Mouse (Mus musculus): Measurements from ENCODE around the gene Itgad. TPM values are rescaled to one million over a fixed set of nuclear protein-coding genes. Genes with fewer than 3 reads are reported as not detected.

Gene Itgad
- polyA plus RNA-seq, 1 experiment, result 61.3 TPM

DNA sequence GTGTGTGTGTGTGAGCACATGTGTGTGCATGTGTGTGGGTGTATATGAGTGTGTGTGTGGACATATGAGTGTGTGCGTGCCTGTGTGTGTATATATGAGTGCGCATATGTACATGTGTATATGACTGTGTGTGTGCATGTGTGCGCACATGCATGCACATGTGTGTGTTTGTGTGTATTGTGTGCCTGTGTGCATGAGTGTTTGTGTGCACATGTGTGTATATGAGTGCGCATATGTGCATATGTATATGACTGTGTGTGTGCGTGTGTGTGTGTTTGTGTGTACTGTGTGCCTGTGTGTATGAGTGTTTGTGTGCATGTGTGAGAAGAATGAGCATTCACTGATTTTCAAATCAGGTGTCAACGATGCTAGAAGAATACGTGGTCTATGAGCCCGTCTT, 50.0 kb downstream of the Itgad start:
- no peaks in the 10 kb centered on the region for H3K36me3 ChIP-seq (ENCODE audit: control insufficient read depth, insufficient read depth, low read length)
- no peaks in the 10 kb centered on the region for H3K27me3 ChIP-seq (ENCODE audit: control insufficient read depth, insufficient read depth, low read length)
- TF ChIP-seq POLR2A (IDR thresholded peaks at IDR 0.05; ENCODE audit: low read depth, low read length), result no peak
- TF ChIP-seq CTCF (IDR thresholded peaks at IDR 0.05; ENCODE audit: extremely low read depth, insufficient read depth, insufficient read length, insufficient replicate concordance), result no peak
- WGBS, result 93% methylated on average over 8 of the region's 8 CpGs
- H3K4me3 ChIP-seq (ENCODE audit: extremely low read depth, insufficient read depth, insufficient read length), result no peak overlapping the region
- no peak for DNase-seq (ENCODE audit: low read depth in 1 of 2, low spot score in 2 of 2)
- no peaks in the 10 kb centered on the region; the same call in 1 of the 2 replicates for H3K4me1 ChIP-seq (ENCODE audit: control insufficient read depth, insufficient read depth, insufficient read length)
- no peak overlapping the region for H3K27ac ChIP-seq (ENCODE audit: insufficient read depth, low read length)

DNA sequence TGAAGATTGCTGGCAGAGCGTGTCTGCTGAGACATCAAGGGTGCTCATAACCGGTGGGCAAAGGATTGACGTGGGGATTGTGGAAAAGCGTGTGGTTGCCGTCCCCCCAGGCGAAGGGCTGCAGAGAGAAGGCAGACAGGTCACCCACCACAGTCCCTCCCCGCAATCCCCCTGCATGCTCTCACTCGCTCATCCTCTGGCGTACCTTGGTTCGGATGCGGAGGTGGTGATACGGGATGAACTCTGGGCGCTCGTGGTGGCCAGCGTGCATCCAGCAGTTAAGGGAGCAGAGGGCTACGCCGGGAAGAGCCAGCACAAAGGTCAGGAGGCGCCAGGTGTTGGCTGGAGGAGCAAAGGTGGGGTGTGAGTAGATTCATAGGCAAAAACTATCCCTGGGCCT, 51.5 kb downstream of the Itgad start:
- DNase-seq (ENCODE audit: low read depth in 1 of 2, low spot score in 2 of 2), result no peak
- 89% methylated on average over 18 of the region's 18 CpGs for WGBS
- H3K27ac ChIP-seq (ENCODE audit: insufficient read depth, low read length), result no peak overlapping the region
- no peak overlapping the region for H3K4me3 ChIP-seq (ENCODE audit: extremely low read depth, insufficient read depth, insufficient read length)
- no peaks in the 10 kb centered on the region for H3K27me3 ChIP-seq (ENCODE audit: control insufficient read depth, insufficient read depth, low read length)
- no peaks in the 10 kb centered on the region for H3K36me3 ChIP-seq (ENCODE audit: control insufficient read depth, insufficient read depth, low read length)
- no peaks in the 10 kb centered on the region; the same call in 1 of the 2 replicates for H3K4me1 ChIP-seq (ENCODE audit: control insufficient read depth, insufficient read depth, insufficient read length)
- TF ChIP-seq CTCF (IDR thresholded peaks at IDR 0.05; ENCODE audit: extremely low read depth, insufficient read depth, insufficient read length, insufficient replicate concordance) (no peak), POLR2A (IDR thresholded peaks at IDR 0.05; ENCODE audit: low read depth, low read length) (no peak)

- 78% methylated on average over 6 of the region's 6 CpGs for WGBS
- H3K4me1 ChIP-seq (ENCODE audit: control insufficient read depth, insufficient read depth, insufficient read length), result no peaks in the 10 kb centered on the region; the same call in 1 of the 2 replicates
- no peak for DNase-seq (ENCODE audit: low read depth in 1 of 2, low spot score in 2 of 2)
- no peak within 1 kb of the TSS for H3K27ac ChIP-seq (ENCODE audit: insufficient read depth, low read length)
- H3K27me3 ChIP-seq (ENCODE audit: control insufficient read depth, insufficient read depth, low read length), result no peaks in the 10 kb centered on the region
- TF ChIP-seq CTCF (IDR thresholded peaks at IDR 0.05; ENCODE audit: extremely low read depth, insufficient read depth, insufficient read length, insufficient replicate concordance), result no peak
- TF ChIP-seq POLR2A (IDR thresholded peaks at IDR 0.05; ENCODE audit: low read depth, low read length), result no peak
- no peaks in the 10 kb centered on the region for H3K36me3 ChIP-seq (ENCODE audit: control insufficient read depth, insufficient read depth, low read length)
- H3K4me3 ChIP-seq (ENCODE audit: extremely low read depth, insufficient read depth, insufficient read length), result no peak within 1 kb of the TSS
Observed at GRCm38 (mm10) chr7:128206152-128206551, 52.0 kb downstream of the Itgad start, which contains the start of gene Cox6a2. Cox6a2 (minus strand) TSS chr7:128206387.

GRCm38 (mm10) chr7:128208187-128208586, 54.0 kb downstream of the Itgad start:
- H3K4me3 ChIP-seq (ENCODE audit: extremely low read depth, insufficient read depth, insufficient read length), result no peak overlapping the region
- no peaks in the 10 kb centered on the region; the same call in 1 of the 2 replicates for H3K4me1 ChIP-seq (ENCODE audit: control insufficient read depth, insufficient read depth, insufficient read length)
- WGBS, result 9% methylated on average over 4 of the region's 4 CpGs
- TF ChIP-seq POLR2A (IDR thresholded peaks at IDR 0.05; ENCODE audit: low read depth, low read length) (no peak), CTCF (IDR thresholded peaks at IDR 0.05; ENCODE audit: extremely low read depth, insufficient read depth, insufficient read length, insufficient replicate concordance) (peak; percentile 69; the same call in 1 of the 2 replicates)
- H3K36me3 ChIP-seq (ENCODE audit: control insufficient read depth, insufficient read depth, low read length), result no peaks in the 10 kb centered on the region
- H3K27me3 ChIP-seq (ENCODE audit: control insufficient read depth, insufficient read depth, low read length), result no peaks in the 10 kb centered on the region
- DNase-seq (ENCODE audit: low read depth in 1 of 2, low spot score in 2 of 2), result peak; percentile 29 to 52
- no peak overlapping the region for H3K27ac ChIP-seq (ENCODE audit: insufficient read depth, low read length)

- Histone ChIP-seq H3K4me3 (ENCODE audit: extremely low read depth, insufficient read depth, insufficient read length) (no peak overlapping the region), H3K27me3 (ENCODE audit: control insufficient read depth, insufficient read depth, low read length) (no peaks in the 10 kb centered on the region), H3K36me3 (ENCODE audit: control insufficient read depth, insufficient read depth, low read length) (no peaks in the 10 kb centered on the region), H3K27ac (ENCODE audit: insufficient read depth, low read length) (no peak overlapping the region), H3K4me1 (ENCODE audit: control insufficient read depth, insufficient read depth, insufficient read length) (no peaks in the 10 kb centered on the region; the same call in 1 of the 2 replicates)
- WGBS, result 80% methylated on average over 3 of the region's 3 CpGs
- DNase-seq (ENCODE audit: low read depth in 1 of 2, low spot score in 2 of 2), result no peak
- TF ChIP-seq POLR2A (IDR thresholded peaks at IDR 0.05; ENCODE audit: low read depth, low read length), result no peak
- TF ChIP-seq CTCF (IDR thresholded peaks at IDR 0.05; ENCODE audit: extremely low read depth, insufficient read depth, insufficient read length, insufficient replicate concordance), result no peak
Observed at GRCm38 (mm10) chr7:128209826-128210225, 55.6 kb downstream of the Itgad start.

GRCm38 (mm10) chr7:128219952-128220351, 65.8 kb downstream of the Itgad start:
- Histone ChIP-seq H3K27ac (ENCODE audit: insufficient read depth, low read length) (no peak overlapping the region), H3K36me3 (ENCODE audit: control insufficient read depth, insufficient read depth, low read length) (no peaks in the 10 kb centered on the region), H3K4me3 (ENCODE audit: extremely low read depth, insufficient read depth, insufficient read length) (no peak overlapping the region), H3K27me3 (ENCODE audit: control insufficient read depth, insufficient read depth, low read length) (no peaks in the 10 kb centered on the region), H3K4me1 (ENCODE audit: control insufficient read depth, insufficient read depth, insufficient read length) (peaks cover 3% of the 10 kb centered on the region; the same call in 1 of the 2 replicates)
- DNase-seq (ENCODE audit: low read depth in 1 of 2, low spot score in 2 of 2), result no peak
- no peak for TF ChIP-seq CTCF (IDR thresholded peaks at IDR 0.05; ENCODE audit: extremely low read depth, insufficient read depth, insufficient read length, insufficient replicate concordance)
- no peak for TF ChIP-seq POLR2A (IDR thresholded peaks at IDR 0.05; ENCODE audit: low read depth, low read length)
- WGBS, result 72% methylated on average over 4 of the region's 4 CpGs

GRCm38 (mm10) chr7:128220936-128221335, 66.8 kb downstream of the Itgad start:
- Histone ChIP-seq H3K27me3 (ENCODE audit: control insufficient read depth, insufficient read depth, low read length) (no peaks in the 10 kb centered on the region), H3K4me3 (ENCODE audit: extremely low read depth, insufficient read depth, insufficient read length) (no peak overlapping the region), H3K36me3 (ENCODE audit: control insufficient read depth, insufficient read depth, low read length) (no peaks in the 10 kb centered on the region), H3K4me1 (ENCODE audit: control insufficient read depth, insufficient read depth, insufficient read length) (peaks cover 3% of the 10 kb centered on the region; the same call in 1 of the 2 replicates), H3K27ac (ENCODE audit: insufficient read depth, low read length) (no peak overlapping the region)
- TF ChIP-seq POLR2A (IDR thresholded peaks at IDR 0.05; ENCODE audit: low read depth, low read length) (no peak), CTCF (IDR thresholded peaks at IDR 0.05; ENCODE audit: extremely low read depth, insufficient read depth, insufficient read length, insufficient replicate concordance) (no peak)
- no peak for DNase-seq (ENCODE audit: low read depth in 1 of 2, low spot score in 2 of 2)
- WGBS, result 87% methylated on average over 3 of the region's 3 CpGs

Measured in spleen, adult 2 months (tissue).